Mouse (Mus musculus): ENCODE data around the gene Kif22. TPM values are rescaled to one million over a fixed set of nuclear protein-coding genes. Genes with fewer than 3 reads are reported as not detected.
A peak's percentile ranks its signal among the peaks of the same experiment; 100 is the strongest.

Gene Kif22
- total RNA-seq, 2 experiments from 2014 or later: 26.2 to 65.0 TPM

DNA sequence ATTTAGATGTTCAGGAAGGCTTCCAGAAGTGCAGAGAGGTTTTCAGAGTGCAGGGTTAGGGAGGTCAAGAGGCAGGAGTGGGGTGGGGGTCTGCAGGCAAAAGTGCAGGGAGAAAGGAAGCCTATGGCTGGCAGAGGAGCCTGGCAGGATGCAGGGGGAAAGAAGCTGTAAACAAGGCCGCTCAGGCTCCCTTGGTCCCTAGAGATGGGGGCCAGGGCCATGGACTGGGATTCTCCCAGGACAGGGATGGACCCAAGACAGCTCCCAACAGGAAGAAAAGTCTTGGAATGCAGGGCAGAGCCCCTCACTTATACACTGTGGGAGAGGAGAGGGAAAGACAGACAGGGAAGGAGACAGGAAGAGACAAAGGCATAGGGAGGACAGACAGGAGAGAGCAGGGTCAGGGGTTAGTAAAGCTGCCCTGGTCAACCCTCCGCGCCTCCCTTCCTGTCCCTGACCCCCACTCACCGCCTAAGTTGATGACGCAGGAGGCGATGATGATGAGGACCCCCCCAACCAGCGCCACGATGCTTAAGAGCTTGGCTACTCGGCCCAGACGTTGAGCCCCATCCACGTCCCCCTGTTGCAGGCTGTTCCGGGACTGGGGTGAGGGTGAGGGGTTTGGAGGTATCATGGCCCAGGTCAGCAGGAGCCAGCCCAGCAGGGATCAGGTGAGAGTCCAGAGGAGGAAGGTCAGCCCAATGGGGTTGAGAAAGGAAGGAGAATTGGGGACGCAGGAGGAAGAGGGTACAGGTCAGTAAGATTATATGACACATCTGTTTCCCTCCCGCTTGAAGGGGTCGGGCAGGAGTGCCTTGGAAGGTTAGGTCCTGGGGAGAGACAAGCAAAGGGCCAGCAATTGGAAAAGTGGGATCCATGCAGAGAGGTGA lies 23.6 kb downstream of the Kif22 start:
- no peak for ATAC-seq (replicated peaks; ENCODE audit: poor library complexity, severe bottlenecking)

DNA sequence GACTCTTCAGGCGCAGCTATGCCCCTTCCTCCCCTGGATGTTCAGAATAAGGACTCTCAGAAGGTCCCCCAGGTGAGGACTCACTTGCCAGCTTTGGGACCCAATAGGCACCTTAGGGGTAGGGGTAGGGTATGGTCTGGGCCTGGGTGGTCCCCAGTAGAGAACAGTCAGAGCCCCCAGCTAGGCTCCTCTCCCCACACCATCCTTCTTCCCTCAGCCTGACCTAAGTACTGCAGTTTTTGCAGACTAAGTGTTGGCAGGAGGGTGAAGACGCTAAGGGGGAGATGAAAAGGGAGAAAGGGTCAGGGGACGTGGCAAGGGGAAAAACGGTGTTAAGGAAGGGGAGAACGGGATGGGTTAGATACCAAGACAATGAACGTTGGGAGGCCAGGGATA lies 24.3 kb downstream of the Kif22 start:
- no peak for ATAC-seq (replicated peaks; ENCODE audit: poor library complexity, severe bottlenecking)

DNA sequence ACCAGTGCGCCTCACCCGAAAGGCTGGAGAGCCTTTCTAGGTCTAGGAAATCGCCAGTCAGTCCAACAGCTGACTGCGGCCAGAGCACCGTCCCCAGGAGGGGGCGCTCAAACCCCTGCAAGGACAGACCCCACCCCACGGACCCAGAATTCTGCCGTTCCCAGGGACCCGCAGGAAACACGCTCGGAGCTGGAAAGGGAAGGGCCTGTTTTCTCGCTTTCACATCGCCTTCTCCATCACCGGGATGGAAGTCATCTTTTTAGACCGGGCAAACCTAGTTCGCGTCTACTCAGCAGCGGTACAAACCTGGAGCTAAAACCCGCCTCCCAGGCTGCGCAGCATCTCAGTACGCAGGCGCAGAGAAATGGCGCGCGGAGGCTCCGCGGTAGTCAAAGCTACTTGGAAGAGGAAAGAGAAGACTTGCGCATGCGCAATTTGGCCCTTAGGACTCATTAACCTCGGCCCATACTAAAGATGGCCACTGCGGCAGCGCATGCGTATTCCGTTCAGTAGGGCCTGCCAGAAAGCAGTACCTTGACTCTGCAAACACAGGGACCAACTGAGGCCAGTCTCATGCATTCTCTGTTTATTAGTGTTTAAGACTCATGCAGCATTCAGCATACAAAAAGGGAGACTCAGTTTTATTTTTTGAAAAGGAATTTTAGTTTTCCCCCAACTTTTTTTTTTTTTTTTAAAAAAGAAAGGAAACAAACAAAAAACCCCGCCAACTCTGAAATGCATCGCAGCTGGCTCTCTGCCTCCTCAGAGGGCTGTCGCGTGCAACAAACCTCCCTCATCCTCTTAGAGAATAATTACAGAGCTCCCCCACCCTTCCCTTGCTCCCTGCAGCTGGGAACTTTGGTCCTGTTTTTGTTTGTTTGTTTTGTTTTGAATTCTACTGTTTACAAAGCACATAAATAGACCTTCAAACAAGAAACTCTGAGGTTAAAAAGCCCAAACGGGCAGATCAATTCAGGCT lies 25.0 kb downstream of the Kif22 start, which contains the start of gene Pagr1a:
Gene Pagr1a, minus strand, starts transcription at position 382 of the 979 bp plus-strand sequence.
- peak; percentile 65 for ATAC-seq (replicated peaks; ENCODE audit: poor library complexity, severe bottlenecking)

DNA sequence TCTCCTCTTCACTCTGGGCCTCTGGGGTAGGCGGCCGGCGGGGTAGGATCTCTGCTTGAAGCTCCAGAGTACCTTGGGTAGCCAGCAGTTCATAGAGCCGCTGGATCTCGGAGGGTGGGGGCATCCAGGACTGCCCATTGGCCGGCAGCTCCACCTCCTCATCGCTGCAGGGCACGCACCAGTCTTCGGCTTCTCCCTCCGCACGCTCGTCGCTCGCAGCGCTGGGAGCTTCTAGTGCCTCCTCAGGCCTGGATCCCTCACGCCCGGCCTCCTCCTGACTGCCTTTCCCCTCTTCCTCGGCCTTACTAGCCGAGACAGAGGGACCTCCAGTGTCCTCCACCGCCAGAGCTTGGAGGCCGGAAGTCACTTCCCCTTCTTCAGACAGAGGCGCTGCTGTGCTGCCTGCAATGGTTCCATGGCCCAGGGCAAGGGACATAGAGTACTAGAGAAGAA lies 25.8 kb downstream of the Kif22 start:
- peak; percentile 37 for ATAC-seq (replicated peaks; ENCODE audit: poor library complexity, severe bottlenecking)

DNA sequence TGATC lies 26.0 kb downstream of the Kif22 start, which contains the start of gene Pagr1b:
Gene Pagr1b, minus strand, starts transcription at position 4 of the 5 bp plus-strand sequence.
- ATAC-seq (replicated peaks; ENCODE audit: poor library complexity, severe bottlenecking): no peak

DNA sequence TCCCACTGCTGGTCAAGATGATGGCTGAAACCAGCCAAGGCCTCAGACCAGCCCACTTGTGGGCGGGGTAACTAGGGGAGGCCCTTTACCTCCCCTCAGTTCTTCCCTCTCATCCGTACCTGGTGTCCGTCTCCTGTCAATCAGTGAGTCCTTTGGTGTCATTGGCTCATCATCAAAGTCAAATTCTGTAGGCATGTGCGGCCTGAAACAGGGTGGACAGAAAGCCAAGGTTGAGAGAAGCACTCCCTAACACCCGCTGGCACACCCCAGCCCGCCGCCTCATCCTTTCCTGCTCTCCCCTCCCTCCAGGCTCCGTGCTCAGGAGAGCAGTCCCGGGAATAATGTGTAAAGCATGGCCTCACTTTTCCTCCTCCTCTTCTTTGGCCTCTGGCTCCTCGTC lies 26.2 kb downstream of the Kif22 start:
- peak; percentile 36 for ATAC-seq (replicated peaks; ENCODE audit: poor library complexity, severe bottlenecking)

DNA sequence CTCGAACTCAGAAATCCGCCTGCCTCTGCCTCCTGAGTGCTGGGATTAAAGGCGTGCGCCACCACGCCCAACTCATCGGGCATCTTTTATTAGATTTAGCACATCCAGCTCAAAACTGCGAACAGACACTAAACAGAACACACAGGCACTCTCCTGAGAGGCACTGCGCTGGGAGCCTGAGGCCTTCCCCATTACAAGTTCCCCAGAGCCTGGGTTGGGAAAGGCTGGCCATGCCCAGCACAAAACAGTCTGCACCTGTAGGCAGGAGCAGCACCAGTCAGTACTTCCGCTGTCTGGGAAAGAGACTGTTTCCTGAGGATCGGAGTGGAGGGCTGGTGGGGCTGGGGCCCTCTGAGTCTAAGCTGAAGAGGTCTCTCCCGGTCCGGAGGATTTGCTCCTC lies 27.3 kb downstream of the Kif22 start:
- ATAC-seq (replicated peaks; ENCODE audit: poor library complexity, severe bottlenecking): no peak

DNA sequence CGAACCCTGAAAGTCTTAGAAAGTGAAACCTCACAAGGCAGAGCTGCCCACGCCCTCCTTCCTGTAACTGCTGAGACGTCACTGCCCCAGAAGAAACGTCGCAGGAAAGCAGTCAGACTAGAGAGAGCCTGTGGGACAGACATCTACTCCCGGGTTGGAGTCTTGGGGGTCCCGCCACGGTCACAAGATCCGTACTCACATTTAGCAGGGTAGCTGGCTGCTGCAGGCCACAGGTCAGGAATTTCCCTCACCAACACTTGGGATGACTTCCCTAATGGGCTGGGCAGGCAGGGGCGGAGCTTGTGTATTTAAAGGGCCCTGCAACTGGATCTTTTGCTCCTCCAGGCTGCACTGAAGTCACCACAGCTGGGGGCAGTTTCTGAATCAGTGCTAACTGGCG lies 28.0 kb downstream of the Kif22 start, which contains the start of gene Mvp:
Gene Mvp, minus strand, starts transcription at position 302 of the 400 bp plus-strand sequence.
- ATAC-seq (replicated peaks; ENCODE audit: poor library complexity, severe bottlenecking): peak; percentile 26

DNA sequence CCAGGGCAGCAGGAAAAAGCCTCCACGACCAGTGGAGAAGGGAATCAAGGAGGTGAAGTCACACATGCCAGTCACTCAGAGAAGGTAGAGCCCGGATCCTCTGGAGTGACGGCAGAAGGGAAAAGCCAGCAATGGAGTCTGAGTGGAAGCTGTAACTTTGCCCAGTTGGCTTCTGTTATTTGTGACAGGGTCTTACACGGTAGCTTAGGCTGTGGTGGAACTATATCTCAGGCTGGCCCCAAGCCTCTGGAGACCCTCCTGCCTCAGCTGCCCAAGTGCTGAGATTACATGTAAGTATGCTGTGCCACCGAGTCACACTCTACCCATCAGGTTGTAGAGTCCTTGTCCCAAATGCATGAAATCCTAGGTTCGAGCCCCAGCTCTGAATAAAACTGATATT lies 28.9 kb downstream of the Kif22 start:
- ATAC-seq (replicated peaks; ENCODE audit: poor library complexity, severe bottlenecking): no peak

DNA sequence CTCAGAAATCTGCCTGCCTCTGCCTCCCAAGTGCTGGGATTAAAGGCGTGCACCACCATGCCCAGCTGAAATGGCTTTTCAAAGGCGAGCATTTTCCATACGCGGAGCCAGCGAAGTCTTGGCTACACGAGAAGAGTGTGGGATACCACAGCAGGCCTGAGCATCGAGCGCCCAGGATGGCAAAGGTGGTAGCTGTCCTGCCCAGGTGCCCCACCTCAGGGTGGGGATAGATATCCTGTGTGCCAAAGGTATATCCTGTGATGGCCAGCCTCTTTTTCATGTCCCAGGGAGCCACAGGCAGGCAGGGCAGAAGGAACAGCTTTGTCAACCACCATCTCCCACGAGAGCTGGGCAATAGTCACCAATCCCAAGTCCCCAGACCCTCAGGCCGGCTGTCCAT lies 29.4 kb downstream of the Kif22 start:
- no peak for ATAC-seq (replicated peaks; ENCODE audit: poor library complexity, severe bottlenecking)

DNA sequence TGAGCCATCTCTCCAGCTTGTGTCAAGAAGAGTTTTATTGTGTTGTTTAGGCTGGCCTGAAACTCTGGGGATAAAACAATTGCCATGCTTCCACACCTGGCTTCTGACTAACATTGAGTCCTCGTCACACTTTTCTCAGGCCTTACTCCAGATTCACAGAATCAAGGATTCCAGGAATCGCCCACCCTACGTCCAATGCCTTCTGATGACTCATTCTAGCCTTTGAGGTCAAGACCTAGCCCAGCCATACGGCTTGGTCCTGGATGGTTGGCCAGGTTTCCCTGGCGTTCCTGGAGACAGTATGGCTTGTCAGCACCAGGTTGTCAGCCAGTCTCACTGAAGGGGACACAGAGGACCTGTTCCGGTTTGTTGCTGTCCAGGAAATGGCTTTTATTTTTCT lies 29.9 kb downstream of the Kif22 start:
- no peak for ATAC-seq (replicated peaks; ENCODE audit: poor library complexity, severe bottlenecking)

DNA sequence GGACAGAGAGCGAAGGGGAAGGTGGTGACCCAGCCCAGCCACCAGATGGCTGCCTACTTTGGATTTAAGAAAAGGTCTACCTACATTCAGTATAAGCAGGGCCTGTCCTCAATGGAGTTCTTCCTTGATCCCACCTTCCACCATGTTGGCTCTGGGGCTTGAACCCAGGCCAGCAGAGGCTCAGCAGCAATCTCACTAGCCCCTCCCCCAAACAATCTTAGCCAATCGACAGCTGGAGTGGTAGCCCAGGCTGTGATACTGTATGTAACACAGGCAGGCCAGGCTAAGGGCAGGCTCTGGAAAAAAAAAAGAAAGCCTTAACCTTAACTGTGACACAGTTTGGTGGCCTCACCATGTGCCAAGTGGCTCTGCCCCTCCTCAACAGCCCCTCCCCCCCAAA lies 30.6 kb downstream of the Kif22 start:
- ATAC-seq (replicated peaks; ENCODE audit: poor library complexity, severe bottlenecking): no peak

DNA sequence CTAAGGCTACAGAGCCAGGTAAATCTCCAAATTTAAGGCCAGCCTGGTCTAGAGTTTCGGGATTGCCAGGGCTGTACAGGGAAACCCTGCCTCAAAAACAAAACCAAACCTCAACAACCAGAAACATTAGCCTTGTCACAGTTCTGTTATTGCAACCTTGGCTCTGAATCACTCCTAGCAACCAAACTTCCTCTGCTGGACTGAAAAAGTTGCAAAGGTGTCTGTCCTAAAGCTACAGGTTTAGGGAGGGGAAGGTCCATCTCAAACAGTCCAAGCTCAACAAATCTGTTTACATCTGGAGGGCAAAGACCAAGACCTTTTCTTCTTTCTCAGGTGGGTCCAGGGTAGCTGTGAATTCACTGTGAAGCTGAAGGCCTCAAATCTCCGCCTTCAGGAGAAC lies 31.2 kb downstream of the Kif22 start:
- no peak for ATAC-seq (replicated peaks; ENCODE audit: poor library complexity, severe bottlenecking)

DNA sequence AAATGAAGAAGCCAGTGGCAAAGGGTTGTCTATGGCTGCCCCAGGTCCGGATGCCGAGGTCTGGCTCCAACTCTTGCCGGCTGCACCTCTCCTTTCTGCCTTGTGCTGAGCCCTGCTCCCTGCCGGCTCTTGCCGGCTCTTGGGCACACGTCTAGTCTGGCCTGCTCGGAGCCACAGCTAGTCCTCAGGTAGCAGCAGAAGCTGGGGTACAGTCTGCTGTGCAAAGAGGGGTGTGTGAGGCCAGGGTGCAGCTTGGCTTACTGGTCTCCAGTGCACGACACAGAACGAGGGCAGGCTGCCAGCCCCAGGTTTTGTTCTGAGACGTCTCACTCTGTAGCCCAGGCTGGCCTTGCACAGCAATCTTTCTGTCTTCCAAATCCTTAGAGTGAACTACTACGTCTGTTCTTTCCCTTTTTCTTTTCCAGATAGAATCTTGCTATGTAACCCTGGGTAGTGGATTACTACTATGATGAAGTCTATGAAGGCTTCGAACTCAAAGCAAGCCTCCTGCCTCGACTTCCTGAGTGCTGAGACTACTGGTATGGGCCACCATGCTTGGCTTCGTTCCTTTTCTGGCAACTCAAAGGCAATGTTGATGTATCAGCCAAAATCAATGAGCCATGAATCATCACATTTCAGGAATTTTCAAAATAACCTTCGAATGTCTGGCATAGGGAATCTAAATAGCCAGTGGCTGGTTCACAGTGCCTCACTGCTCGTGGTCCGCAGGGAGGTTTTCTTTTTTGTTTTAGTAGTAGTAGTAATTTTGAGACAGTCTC lies 32.8 kb downstream of the Kif22 start:
- ATAC-seq (replicated peaks; ENCODE audit: poor library complexity, severe bottlenecking): no peak

DNA sequence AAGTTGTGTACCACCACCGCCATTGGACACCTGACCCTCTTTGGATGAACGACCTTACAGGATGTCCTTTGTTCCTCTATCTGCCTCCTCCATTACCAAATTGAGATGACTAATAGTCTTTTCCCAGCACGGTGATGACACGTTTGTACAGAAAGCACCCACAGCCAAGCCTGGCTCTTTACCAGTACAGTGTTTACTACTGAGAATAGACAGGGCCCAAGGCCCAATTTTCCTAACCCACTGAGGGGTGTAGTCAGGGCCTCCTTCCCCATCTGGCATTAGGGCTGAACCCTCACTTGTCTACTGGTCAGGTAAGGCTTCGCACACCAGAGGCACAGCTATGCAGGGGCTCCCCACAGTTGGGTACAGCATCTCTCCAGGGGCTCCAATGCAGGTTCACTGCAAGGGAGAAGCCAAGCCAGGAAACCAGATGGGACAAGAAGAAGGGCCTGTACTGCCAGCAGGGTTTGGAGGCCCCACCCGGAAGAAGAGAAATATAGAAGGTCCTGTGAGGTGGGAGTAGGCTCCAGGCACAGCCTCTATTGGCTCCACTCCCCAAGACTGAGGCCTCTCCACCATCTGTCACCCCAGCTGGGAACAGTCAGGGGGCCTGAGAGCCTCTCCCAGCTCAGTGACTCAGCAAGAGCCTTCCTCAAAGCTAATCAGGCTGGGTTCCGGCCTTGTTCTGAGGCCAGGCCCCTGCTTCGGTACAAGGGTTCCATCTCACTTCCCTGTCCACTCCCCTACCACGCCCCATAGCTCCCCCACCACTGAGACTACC lies 33.8 kb downstream of the Kif22 start:
- peak; percentile 93 for ATAC-seq (replicated peaks; ENCODE audit: poor library complexity, severe bottlenecking)

DNA sequence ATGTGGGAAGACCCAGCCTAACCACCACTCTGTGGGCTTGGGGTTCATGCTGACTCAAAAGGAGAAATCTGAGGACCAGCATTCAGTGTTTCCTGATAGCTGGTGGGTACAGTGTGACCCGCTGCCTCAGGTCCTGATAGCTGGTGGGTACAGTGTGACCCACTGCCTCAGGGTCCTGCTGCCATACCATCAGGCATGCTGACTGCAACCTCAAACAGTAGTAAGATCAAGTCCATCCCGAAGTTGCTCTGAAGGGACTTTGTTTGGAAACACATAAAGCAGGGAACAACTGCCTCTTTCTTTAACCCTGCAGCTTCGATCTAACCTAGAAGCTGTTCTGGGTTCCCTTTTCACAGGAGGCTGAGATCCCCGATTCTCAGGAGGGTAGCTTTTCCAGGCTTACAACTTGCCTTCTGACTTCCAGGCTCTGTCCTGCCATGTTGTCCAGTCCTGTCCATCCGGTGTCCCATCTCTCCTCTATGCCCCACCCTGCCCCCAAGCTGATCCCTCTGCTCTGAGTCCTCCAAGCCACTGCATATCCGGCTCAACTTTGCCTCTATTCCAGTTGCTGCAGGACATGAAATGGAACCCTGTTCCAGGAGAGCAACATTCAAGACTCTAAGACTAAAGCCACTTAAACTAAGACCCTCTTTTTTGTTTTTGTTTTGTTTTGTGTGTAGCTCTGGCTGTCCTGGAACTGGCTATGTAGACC lies 34.8 kb downstream of the Kif22 start:
- ATAC-seq (replicated peaks; ENCODE audit: poor library complexity, severe bottlenecking): no peak

DNA sequence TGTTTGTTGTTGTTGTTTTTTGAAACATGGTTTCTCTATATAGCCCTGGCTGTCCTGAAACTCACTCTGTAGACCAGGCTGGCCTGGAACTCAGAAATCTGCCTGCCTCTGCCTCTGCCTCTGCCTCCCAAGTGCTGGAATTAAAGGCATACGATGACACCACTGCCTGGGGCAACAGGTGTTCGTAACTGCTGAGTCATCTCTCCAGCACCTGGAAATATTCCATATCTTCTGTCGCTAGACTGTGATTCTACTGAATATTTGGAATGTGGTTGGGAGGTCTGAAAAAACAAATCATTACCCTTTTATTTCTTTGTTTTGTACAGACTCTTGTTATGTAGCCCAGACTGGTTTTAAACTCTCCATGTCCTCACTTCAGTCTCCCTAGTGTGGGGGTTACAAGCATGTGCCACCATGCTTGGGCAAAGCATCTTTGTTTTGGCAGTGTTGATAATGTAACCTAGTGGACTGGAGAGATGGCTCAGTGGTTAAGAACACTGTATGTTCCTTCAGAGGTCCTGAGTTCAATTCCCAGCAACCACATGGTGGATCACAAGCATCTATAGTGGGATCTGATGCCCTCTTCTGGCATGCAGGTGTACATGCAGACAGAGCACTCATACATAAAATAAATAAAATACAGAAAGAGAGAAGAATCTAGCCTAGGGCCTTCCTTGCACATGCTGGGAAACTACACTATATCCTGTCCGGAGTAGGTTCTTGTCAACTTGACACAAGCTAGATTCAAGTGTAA lies 38.0 kb downstream of the Kif22 start:
- ATAC-seq (replicated peaks; ENCODE audit: poor library complexity, severe bottlenecking): no peak

DNA sequence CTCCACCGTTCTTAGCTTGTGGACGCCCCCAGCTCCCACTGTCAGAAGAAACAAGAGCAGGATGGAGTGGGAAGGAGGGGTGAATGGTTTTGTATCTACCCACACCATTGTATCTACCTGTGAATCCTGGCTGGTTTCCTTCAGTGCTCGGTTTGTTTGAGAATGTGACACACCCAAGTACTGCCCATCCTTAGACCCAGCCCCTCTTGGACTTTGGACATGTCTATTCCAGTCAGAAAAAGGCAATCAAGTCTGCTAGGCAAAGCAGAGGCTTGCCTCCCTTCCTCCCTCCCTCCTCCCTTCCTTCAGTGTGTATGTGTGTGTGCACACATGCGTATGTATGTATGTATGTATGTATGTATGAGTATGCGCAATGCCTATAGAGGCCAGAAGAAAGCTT lies 38.7 kb downstream of the Kif22 start:
- no peak for ATAC-seq (replicated peaks; ENCODE audit: poor library complexity, severe bottlenecking)

DNA sequence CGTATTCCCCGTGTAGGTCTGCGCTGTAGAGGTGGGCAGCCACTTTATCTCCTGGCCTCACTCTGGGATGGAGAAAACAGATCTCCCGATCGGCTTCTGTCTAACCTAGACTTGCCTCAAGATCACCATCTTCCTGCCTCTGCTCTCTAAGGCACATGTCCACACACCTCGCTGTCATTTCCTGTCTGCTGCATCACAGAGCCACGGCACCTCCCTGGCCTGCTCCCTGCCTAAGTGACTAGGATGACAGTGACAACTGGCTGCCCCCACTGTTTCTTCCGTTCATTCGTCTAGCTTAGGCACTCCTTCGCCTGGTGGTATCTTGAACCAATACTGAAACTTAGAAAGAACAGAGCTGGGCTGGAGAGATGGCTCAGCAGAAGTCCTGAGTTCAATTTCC lies 42.7 kb downstream of the Kif22 start:
- ATAC-seq (replicated peaks; ENCODE audit: poor library complexity, severe bottlenecking): no peak
